8 mouse cellular contexts compared by ENCODE assay signal in the genomic region with DNA sequence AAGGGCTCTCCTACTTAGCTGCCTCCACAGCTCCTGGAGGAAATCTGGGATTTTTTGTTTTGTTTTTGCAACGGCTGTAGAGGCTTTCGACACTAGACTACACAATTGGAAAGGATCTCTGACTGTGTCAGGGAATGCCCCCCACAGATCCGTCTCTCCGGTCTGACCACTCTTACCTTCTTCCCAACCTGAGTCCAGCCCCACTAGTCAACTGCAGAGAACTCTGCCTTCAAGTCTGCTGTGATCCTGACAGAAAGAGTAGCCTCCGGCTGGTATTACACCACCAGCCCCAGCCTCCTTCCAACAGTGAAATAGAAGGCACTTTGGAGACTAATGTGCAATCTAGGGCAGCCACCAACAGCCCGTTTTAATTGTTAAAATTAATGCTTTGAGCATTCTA. TPM values are rescaled to one million over a fixed set of nuclear protein-coding genes. Genes with fewer than 3 reads are reported as not detected.
DNase-seq lines count a peak whose midpoint lies in the region; ATAC-seq and TF ChIP-seq lines count a peak whose summit lies in the region.
"Had no signal": no experiment of that assay in that cellular context is flagged by ENCODE, and none has a peak within 500 bp of the region (broad histone marks: within the 10 kb centered on the region; RNA-seq: fewer than 3 reads in every experiment).

No protein-coding gene starts in this region.

- no peaks in the 10 kb centered on the region for H3K27me3 ChIP-seq in forebrain, embryonic 14.5 days (replicated peaks; ENCODE audit: control insufficient read depth, insufficient read depth, low read length)
- H3K27me3 ChIP-seq in limb, embryonic 14.5 days (ENCODE audit: control insufficient read depth, insufficient read depth, low read length), result no peaks in the 10 kb centered on the region
- H3K27me3 ChIP-seq in stomach, embryonic 15.5 days (replicated peaks), result no peaks in the 10 kb centered on the region

- TF ChIP-seq POLR2A in lung, adult 2 months (IDR thresholded peaks at IDR 0.05; ENCODE audit: borderline replicate concordance, extremely low read depth, low read depth, low read length), result no peak
- no peak for TF ChIP-seq POLR2A in limb, embryonic 14.5 days (IDR thresholded peaks at IDR 0.05; ENCODE audit: borderline replicate concordance, extremely low read depth, insufficient read depth, insufficient read length)

- no peaks in the 10 kb centered on the region for H3K36me3 ChIP-seq in forebrain, embryonic 14.5 days (ENCODE audit: control insufficient read depth, insufficient read depth, low read length)
- no peaks in the 10 kb centered on the region for H3K36me3 ChIP-seq in limb, embryonic 14.5 days (ENCODE audit: control insufficient read depth, insufficient read depth, low read length)
- no peaks in the 10 kb centered on the region for H3K36me3 ChIP-seq in stomach, embryonic 15.5 days

- WGBS in lung, adult 2 months, result 32% methylated on average over 6 of the region's 6 CpGs
- 12% methylated on average over 6 of the region's 6 CpGs for WGBS in forebrain, embryonic 14.5 days
- WGBS in limb, embryonic 14.5 days, result 16% methylated on average over 6 of the region's 6 CpGs
- 23% methylated on average over 6 of the region's 6 CpGs for WGBS in stomach, embryonic 15.5 days

- peak overlapping the region; percentile 84; the same call in 1 of the 2 replicates for H3K9ac ChIP-seq in forebrain, embryonic 14.5 days (ENCODE audit: low read length)
- peak overlapping the region; percentile 89; the same call in 1 of the 2 replicates for H3K9ac ChIP-seq in limb, embryonic 14.5 days (ENCODE audit: low read depth, low read length, severe bottlenecking)
- no peak overlapping the region for H3K9ac ChIP-seq in stomach, embryonic 15.5 days

- H3K9me3 ChIP-seq in forebrain, embryonic 14.5 days (replicated peaks; ENCODE audit: control insufficient read depth, low read length), result no peaks in the 10 kb centered on the region
- no peaks in the 10 kb centered on the region for H3K9me3 ChIP-seq in limb, embryonic 14.5 days (ENCODE audit: control insufficient read depth, low read length)
- no peaks in the 10 kb centered on the region for H3K9me3 ChIP-seq in stomach, embryonic 15.5 days

- peaks cover 29% of the 10 kb centered on the region for H3K4me1 ChIP-seq in lung, adult 2 months (ENCODE audit: control insufficient read depth, insufficient read depth, low read length)
- H3K4me1 ChIP-seq in forebrain, embryonic 14.5 days (ENCODE audit: control insufficient read depth, insufficient read depth, low read length), result peaks cover 16% of the 10 kb centered on the region
- H3K4me1 ChIP-seq in limb, embryonic 14.5 days (ENCODE audit: control insufficient read depth, insufficient read depth, low read length), result peaks cover 28% of the 10 kb centered on the region
- H3K4me1 ChIP-seq in stomach, embryonic 15.5 days, result peaks cover 36% of the 10 kb centered on the region

- ATAC-seq in forebrain, embryonic 14.5 days, result no peak
- no peak for ATAC-seq in limb, embryonic 14.5 days (ENCODE audit: low FRiP score, low read depth)
- ATAC-seq in stomach, embryonic 15.5 days (ENCODE audit: insufficient read depth, low FRiP score, low read depth), result no peak

- H3K4me3 ChIP-seq in lung, adult 2 months (replicated peaks; ENCODE audit: extremely low read depth, low read depth, low read length), result peak overlapping the region; percentile 59
- H3K4me3 ChIP-seq in forebrain, embryonic 14.5 days (ENCODE audit: low read depth, low read length), result peak overlapping the region; percentile 69
- peak overlapping the region; percentile 82 for H3K4me3 ChIP-seq in limb, embryonic 14.5 days (replicated peaks; ENCODE audit: low read length)
- H3K4me3 ChIP-seq in stomach, embryonic 15.5 days (replicated peaks), result peak overlapping the region; percentile 83

- peak; percentile 18 for DNase-seq in lung, adult 2 months
- DNase-seq in lung, postnatal 25 days (ENCODE audit: low spot score), result no peak
- no peak for DNase-seq in forebrain, embryonic 14.5 days (ENCODE audit: low spot score)
- DNase-seq in limb, embryonic 14.5 days (ENCODE audit: low spot score), result no peak
- no peak for DNase-seq in B cell, adult 2 months
- no peak for DNase-seq in urinary bladder, postnatal 25 days (ENCODE audit: low spot score)
- DNase-seq: cerebellum, adult 9-11 months had no signal

- H3K4me2 ChIP-seq in forebrain, embryonic 14.5 days (ENCODE audit: low read length), result peak overlapping the region; percentile 94
- H3K4me2 ChIP-seq in limb, embryonic 14.5 days (replicated peaks; ENCODE audit: low read depth, low read length, severe bottlenecking), result peak overlapping the region; percentile 91
- H3K4me2 ChIP-seq in stomach, embryonic 15.5 days, result peak overlapping the region; percentile 90

- no peak overlapping the region for H3K27ac ChIP-seq in forebrain, embryonic 14.5 days (ENCODE audit: low read depth, low read length)
- H3K27ac ChIP-seq in limb, embryonic 14.5 days (replicated peaks; ENCODE audit: low read depth, low read length), result no peak overlapping the region
- H3K27ac ChIP-seq in stomach, embryonic 15.5 days, result no peak overlapping the region

- TF ChIP-seq CTCF in lung, adult 2 months (IDR thresholded peaks at IDR 0.05; ENCODE audit: insufficient read depth, low read length), result no peak

RNA-seq across cellular contexts. Expression of gene Sh3pxd2a, which starts 1.5 kb away (rescaled TPM):
- 36.9 and 40.9 TPM in 2 replicates for polyA plus RNA-seq in lung, adult 2 months (2012; rRNA removed)
- polyA plus RNA-seq in forebrain, embryonic 14.5 days (2014; fragmentation: Nextera tagmentation; extraction: Ambion mirVana), result 3.0 and 3.4 TPM in 2 replicates
- polyA plus RNA-seq in limb, embryonic 14.5 days (2012; rRNA removed), result 61.7 and 66.8 TPM in 2 replicates
- 17.1 and 19.8 TPM in 2 replicates for polyA plus RNA-seq in limb, embryonic 14.5 days (2014; fragmentation: Nextera tagmentation; extraction: Ambion mirVana)
- polyA plus RNA-seq in stomach, embryonic 15.5 days (2015; fragmentation: Nextera tagmentation; extraction: Ambion mirVana), result 6.8 and 6.9 TPM in 2 replicates
